Mouse (Mus musculus): ENCODE results near the gene Phldb3.

Gene Phldb3

DNA sequence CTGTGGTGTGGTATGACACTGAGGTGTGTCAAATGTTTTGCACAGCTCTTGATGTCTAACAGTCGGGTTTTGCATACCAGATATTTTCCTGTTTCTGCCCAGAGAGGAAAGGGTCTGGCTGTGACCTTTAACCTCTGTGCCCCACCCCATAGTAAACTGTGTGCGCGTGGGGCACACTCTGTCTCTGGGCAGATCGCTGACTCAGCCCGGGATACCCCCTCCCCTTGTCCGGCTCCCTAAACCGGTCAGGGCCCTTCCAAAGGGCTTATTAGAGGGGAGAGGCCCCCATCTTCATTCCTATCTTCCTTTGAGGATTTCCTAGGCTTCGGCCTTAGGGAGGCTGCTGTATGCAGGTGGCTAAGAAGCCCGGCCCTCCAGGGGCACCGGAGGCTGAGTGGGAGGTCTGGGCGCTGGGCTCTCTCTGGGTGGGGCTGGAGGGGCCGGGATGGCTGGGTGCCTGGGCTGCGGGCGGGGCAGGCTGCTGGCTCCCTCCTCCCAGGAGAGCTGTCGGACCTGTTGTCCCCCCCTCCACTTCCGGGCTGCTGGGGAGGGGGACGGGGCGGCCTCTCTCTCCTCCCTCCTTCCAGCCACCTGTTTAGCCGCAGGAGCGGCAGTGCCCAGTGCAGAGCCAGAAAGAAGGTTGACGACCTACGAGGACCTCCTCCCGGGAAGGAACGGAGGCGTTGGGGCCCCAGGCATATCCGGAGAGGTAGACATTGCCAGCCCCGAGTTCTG, at the start of gene Phldb3:
Gene Phldb3, plus strand, starts transcription at position 620 of the 735 bp plus-strand sequence.
- DNase-seq (ENCODE audit: low spot score in 2 of 2), result no peak

DNA sequence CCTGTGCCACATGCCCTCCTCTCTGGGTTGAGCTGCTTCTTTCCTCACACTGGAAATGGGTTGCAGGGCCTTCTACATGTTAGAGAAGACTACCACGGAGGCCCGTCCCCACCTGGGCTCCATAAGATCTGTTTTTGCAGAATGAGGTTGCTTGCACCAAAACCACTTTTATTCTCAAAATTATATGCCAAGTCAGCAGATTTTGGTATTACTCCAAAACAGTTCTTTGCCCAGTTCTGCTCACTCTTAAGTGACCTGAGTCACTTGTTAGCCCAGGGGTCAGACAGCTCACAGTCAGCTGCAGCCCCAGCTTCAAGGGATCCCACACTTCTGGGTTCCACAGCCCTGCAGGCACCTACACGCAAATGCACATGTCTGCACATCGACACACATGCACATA, 49.1 kb upstream of the Phldb3 start:
- no peak for DNase-seq (ENCODE audit: low spot score in 2 of 2)

DNA sequence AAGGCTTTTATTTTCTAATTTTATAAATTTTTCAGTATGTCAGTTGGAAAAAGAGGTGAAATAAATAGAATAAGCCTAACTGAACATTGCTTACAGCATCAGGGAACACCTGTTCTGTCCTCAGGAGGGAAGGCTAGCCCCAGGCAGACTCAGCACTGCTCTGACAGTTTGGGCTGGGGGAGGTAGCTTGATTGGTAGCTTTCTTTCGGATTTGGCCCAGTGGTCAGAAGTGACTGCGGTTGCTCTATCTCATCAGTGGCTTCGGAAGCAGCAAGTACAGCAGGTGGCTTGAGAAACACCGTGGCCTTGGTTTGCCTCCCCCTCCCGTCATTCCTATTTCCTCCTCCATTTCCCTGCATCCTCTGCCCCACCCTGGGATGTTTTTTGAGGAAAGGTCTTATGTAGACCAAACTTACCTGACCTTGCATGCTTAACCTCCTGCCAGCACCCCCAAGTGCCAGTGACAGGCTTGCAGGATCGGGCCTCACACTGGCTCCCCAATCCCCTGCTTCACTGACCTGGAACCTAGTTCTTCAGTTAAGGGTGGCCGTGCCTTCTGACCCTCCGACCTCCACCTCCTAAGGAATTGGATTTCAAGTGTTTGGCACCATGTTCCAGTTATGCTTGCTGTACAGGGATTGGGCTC, 47.2 kb upstream of the Phldb3 start:
- no peak for DNase-seq (ENCODE audit: low spot score in 2 of 2)

DNA sequence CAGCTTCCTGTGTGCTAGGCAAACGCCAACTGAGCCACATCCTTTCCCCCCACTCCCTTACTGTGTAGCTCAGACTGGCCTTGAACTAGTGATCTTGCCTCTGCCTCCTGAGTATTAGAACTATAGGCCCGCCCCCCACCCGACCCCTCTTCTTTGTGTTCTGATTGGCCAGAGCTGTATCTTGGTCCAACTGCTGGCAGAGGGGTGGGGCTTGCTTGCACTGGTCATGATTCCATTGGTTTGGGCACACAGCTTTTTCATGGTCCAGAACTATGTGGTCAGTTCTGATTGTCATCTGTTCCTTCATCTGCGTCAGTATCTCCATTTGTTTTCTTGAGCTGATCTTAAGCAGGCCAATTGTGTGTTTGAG, 46.7 kb upstream of the Phldb3 start:
- no peak for DNase-seq (ENCODE audit: low spot score in 2 of 2)

DNA sequence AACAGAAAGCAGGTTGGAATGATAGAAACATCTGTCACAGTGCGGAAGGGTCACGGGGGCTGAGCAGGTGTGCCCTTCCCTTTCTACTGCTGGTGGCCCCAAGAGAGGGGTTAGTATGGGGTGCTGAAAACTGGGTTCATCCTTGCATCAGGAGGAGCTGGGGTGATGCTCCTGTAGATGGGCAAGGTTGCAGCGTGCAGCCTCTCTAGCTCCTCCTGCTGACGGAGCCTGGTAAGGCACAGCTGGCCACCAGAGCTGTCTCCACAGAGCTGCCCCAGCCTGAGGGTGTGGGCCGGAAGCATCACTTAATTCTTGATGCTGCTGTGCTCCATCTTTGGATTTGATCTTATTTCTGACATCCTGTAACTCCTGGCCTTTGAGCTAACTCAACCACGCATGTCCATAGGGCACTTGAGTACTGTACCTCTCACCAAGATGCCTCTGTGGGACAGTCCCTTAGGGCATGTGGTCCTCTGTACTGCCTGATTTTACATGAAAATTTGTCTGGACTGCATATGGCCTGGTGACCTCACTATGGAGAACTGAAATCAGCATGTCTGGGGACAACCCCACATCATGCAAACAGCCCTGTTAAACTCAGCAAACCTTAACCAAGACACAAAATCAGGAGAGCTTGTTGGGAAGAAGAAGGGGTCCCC, 45.8 kb upstream of the Phldb3 start:
- DNase-seq (ENCODE audit: low spot score in 2 of 2), result peak in 1 of 2 experiments; percentile 43

DNA sequence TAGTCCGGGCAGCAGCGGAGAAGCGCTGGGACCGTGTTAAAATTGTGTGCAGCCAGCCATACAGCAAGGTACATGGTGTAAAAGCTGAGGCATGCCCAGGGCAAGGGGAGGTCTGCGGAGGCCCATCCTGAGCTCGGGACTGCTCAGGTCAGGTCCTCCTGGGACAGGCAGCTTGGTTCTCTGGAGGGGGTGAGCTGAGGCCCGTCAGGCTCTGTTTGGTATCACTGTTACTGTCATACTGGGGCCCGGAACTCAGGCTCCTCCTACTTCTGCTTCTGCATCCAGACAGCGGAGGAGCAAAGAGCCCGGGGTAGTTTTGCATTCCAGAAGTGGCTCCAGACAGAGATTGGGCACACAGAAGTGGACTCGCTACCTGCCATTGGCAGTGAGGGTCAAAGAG, 44.9 kb upstream of the Phldb3 start:
- no peak for DNase-seq (ENCODE audit: low spot score in 2 of 2)

DNA sequence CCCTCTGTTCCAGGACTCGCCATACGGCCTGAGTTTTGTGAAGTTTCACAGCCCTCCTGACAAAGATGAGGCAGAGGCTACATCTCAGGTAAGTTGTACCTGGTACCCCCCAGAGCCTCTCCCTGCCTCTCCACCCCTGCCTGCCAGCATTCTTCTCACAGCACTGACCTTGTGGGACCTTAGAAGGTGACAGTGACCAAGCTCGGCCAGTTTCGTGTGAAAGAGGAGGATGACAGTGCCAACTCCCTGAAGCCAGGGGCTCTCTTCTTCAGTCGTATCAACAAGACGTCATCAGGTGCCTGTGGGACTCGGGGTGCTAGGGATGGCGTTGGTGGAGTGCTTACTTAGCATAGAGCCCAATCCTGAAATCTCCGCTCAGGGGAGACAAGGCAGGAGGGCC, 44.4 kb upstream of the Phldb3 start:
- DNase-seq (ENCODE audit: low spot score in 2 of 2), result no peak

DNA sequence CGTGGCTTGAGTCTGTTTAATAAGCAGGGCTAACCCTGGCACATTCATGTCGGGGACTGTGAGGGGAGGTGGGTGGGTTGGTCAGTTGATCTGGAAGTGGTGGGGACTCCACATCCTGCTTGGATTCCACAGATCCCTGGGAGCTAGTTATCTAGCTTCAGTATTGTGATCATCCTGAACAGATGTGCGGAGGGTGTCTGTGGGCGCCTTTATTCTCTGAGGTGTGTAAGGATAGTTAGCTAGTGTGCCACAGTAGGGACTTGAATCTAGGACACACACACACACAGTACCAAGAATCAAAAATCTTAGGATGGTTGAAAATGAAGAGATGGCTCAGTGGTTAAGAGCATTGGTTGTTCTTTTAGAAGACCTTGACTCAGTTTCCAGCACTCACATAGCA, 42.1 kb upstream of the Phldb3 start:
- DNase-seq (ENCODE audit: low spot score in 2 of 2), result no peak

DNA sequence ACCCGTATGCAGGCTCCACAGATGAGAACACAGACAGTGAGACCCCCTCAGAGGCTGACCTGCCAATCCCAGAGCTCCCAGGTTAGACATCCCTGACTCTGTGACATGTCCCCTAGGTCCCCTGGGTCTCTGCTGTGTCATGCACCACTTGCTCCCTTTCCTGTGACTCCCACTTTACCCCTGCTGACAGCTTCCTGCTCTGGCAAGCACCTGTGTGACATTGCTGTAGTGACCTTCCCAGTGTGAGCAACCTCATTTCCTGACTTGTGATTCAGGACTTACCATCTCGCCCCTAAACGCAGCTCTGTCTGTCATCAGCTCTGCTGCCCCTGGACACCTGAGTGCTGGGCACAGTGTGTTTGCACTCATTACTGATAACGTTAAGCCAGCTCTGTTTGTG, 39.5 kb upstream of the Phldb3 start:
- DNase-seq (ENCODE audit: low spot score in 2 of 2), result no peak

DNA sequence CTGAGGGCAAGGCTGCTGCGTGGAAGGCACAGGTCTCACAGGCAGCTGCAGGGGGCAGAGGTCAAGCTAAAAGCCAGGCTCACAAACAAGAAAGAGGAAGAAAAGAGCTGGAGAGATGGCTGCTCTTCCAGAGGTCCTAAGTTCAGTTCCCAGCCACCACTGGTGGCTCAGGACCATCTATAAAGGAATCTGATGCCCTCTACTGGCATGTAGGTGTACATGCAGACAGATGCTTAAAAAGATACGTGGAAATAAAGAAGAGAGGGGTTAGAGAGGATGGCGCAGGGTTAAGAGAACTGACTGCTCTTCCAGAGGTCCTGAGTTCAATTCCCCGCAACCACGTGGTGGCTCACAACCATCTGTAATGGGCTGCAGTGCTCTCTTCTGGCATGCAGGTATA, 38.1 kb upstream of the Phldb3 start:
- DNase-seq (ENCODE audit: low spot score in 2 of 2), result no peak

DNA sequence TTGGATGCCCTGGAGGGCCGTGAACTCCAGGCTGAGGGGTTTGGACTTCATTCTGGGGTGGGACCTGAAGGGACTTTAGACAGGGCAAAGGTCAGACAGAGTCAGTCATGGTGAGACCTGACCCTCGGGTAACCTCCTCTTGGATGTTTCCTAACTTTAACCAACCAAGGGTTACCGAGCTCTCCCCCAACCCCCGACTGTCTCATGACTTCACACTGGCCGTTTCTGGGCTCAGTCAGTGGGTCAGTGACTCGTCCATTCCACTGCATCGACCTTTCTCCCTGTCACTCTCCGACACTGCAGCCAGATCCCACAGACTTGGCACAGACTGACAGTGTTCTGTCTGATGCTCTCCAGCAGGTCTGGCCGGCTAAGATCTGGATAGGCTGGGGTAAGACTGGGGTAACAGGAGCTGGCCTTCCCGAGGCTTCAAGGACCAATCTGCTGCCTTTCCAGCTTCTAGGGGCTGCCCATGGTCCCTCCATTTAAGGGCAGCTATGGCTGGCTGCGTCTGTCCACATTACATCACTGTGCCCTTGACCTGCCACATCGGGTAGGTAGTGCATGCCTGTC, 36.3 kb upstream of the Phldb3 start:
- no peak for DNase-seq (ENCODE audit: low spot score in 2 of 2)

DNA sequence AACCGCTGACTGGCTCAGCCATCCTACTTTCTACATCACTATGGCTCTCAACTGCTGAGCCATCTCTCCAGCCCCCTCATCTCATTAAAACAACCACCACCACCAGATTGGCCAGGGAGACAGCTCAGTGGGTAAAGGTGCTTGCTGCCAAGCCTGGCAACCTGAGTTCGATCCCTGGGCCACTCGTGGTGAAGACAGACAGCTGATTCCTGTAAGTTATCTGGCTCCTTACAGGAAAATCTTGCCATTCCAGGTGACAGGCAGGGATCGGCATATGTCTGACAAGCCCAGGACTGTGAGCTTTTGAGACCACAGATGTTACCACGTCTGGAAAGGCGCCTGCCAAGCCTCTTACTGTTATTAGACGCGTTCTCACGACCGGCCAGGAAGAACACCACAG, 32.8 kb upstream of the Phldb3 start:
- DNase-seq (ENCODE audit: low spot score in 2 of 2), result no peak

DNA sequence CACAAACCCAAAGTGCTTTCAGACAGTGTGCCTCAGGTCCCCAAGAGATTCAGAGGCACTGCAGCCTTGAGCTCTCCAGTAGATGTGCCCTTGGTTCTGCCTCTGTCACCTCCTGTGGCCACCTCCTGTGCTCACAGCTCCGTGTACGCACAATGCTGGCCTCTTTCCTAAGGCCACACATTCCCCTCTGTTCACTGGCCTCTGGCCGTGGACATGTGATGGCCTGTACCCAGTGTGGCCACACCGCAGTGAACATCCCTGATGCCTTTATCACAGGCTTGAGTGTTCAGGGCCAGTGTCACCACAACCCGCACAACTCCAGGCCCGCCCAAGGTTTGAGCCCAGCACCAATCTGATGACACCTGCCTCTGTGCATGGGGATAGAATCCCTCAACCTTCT, 25.7 kb upstream of the Phldb3 start:
- DNase-seq (ENCODE audit: low spot score in 2 of 2), result no peak

DNA sequence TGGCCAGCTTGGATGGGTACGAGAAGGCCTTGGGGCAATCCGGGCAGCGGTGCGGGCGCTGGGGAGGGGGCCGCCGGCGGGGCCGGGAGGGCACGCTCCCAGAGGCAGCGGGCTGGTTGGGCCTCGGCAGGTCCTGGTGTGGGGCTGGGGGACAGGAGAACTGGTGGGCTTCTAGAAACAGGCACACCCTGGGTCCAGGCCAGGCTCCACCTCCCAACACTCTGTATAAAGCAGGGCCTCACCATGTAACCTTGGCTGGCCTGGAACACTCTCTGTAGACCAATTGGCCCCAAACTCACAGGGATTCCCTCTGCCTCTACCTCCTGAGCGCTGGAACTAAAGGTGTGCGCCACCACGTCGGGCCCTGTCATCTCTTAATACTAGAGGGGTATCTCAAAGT, 24.6 kb upstream of the Phldb3 start:
- DNase-seq (ENCODE audit: low spot score in 2 of 2), result no peak

DNA sequence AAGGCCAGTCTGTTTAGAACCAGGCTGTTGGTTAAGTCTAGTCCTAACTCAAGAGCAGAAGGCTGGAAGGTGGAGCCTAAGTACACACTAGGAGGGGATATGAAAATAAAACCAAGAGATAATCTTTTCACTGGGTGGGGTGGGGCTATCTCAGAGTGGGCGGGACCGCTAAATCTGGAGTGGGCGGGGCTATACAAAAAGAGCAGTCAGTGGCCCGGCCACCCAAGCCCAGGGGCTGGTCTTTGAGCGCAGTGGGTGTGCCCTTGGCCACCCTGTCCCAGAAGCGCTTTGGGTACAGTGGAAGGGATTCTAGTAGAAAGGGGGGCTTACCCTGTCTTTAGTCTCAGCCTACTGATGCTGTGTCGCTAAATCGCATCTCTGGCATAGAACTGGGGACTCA, 23.7 kb upstream of the Phldb3 start:
- DNase-seq (ENCODE audit: low spot score in 2 of 2), result no peak

DNA sequence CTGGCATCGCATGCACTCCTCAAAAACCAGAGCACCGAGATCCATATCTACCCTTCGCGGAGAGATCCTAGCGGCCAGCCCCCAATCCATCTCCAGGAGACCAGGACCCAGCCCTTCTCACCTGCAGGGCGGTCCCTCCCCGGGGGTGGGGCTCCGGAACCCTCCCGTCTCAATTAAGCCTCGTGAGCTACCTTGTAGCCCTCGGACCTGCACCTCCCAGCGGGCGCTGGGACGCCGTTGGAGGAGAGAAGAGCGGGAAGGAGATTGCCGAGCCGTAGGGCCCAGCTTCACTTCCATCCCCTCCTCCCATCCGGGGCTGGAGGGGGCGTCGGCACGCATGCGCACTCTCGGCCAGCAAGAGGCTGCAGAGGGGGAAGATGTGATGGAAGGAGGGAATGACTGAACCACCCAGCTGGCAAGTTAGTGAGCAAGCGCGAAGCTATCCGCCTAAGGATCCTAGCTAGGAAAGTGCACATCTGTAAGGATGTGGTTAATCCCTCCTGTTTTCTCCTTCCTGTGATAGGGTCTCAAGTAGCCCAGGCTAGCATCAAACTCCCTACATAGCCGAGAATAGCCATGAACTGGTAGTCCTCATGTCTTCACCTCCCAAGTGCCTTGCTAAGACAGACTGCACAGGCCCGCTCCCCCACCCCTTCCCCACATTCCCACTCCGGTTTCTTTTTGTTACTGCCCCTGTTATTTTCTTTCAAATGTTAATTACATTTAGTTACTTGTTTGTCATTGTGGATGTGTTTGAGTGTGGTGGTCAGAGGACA, 23.0 kb upstream of the Phldb3 start, which contains the start of the genes Ethe1 and Zfp575:
Gene Ethe1, plus strand, starts transcription at position 214 of the 776 bp plus-strand sequence.
Gene Zfp575, minus strand, starts transcription at position 312 of the 776 bp plus-strand sequence.
- DNase-seq (ENCODE audit: low spot score in 2 of 2), result peak; percentile 59 to 77

DNA sequence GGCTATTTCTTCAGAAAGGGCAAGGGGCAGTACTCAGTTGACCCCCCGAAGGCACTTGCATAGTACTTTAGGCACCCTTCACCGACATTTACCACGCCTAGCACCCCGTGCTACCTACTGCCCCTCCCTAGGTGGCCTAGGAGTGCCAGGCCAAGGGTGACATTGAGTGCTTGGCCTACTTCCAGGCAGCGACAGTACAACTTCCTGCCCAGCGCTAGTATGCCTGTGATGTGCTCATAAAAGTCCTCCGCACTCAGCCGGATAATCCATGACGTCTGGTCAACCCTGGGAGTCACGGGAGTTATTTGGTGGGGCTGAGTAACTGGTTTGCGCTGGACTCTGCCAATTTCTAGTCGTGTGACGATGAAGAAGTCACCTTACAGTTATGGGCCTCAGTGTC, 22.2 kb upstream of the Phldb3 start:
- DNase-seq (ENCODE audit: low spot score in 2 of 2), result no peak

DNA sequence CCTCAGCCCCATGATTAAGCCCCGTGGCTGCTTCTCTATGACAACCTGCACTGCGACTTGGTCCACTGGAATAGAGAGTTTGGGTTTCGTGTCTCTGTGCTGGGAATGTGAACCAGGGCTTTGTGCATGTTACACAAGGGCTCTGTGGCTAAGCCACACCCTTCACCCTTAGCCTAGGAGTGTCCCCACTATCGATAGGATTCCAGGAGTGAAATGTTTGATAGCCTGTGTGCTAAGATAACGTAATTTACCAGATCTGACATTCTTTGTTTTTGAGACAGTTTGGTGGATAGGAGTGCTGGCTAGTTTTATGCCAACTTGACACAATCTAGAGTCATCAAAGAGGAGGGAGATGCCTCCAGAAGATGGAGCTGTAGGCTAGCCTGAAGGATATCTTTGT, 18.8 kb upstream of the Phldb3 start:
- no peak for DNase-seq (ENCODE audit: low spot score in 2 of 2)

DNA sequence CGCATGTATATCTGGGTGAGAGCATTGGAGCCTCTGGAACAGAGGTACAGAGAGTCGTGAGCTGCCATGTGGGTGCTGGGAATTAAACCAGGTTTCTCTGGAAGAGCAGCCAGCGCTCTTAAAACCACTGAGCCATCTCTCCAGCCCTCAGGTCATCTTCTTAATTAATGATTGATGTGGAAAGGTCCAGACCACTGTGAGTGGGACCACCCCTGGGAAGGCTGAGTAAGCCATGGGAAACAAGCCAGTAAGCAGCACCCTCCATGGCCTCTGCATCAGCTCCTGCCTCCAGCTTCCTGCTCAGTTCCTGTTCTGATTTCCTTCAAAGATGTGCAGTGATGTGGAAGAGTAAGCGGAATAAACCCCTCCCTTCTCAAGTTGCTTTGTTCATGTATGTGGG, 18.4 kb upstream of the Phldb3 start:
- DNase-seq (ENCODE audit: low spot score in 2 of 2), result no peak

DNA sequence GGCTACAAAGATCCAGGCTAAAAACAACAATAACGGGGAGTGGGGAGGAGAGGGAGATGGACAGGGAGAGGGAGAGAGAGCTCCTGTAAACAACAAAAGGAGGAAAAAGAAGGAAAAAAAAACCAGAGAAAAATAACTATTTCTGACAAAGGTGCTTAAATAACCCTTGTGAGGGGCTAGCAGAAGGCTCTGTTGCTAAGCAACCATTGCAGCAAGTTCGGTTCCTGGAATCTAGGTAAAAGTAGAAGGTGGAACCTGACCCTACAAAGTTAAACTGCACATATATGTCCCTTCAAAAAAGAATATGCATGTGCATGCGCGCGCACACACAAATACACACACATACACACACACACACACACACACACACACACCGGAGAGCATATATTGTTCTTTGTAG, 17.8 kb upstream of the Phldb3 start:
- DNase-seq (ENCODE audit: low spot score in 2 of 2), result no peak

DNA sequence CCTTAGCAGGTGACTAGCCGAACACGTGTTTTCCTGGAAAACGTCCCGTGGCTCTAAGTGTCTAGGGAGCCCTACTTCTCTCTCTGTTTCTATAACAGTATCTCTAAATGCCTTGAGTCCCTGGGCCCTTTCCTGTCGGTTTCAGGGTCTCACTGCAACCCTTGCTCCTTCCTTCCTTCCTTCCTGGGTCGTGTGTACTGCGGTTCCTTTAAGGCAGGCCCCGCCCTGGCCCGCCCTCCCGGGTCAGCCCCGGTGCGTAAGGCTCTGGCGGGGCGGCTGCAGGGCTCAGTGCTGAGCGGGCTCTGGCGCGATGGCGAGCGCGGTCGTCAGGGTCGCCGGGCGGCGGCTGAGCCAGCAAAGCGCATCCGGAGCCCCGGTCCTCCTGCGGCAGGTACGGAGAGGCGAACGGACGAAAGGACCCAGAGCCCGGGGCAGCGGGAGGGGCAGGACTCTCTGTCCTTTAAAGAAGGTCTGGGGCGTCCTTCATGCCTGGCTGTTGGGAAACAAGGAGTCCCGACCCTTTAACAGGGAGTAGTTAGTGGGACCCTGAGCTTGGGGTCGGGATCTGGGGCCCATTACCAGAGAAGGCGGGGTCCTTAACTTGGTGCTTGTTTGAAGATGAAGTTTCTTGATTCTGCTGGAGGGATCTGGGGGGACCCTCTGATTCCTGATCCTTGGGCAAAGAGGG, 16.8 kb upstream of the Phldb3 start:
- peak; percentile 31 to 44 for DNase-seq (ENCODE audit: low spot score in 2 of 2)

Measured in frontal cortex, postnatal 25 days (tissue).